Mouse (Mus musculus) G1E-ER4 (cell line): ENCODE data around the gene Capn11. TPM values are rescaled to one million over a fixed set of nuclear protein-coding genes. Genes with fewer than 3 reads are reported as not detected.
A peak's percentile ranks its signal among the peaks of the same experiment; 100 is the strongest.

ENCODE experiments used
- GATA1 ChIP-seq: IDR thresholded peaks from one replicate; pipeline ENCODE4 v1.8.0; 2012; ENCODE audit warnings: low read length, inconsistent platforms
- polyA plus RNA-seq: library from polyadenylated mRNA; stranded (reverse); fragments of >175 nt; gene quantifications from 2 replicates; pipeline ENCODE4 v1.2.3, GENCODE M21; 2012

Gene Capn11
- polyA plus RNA-seq, 1 experiment, result not detected

DNA sequence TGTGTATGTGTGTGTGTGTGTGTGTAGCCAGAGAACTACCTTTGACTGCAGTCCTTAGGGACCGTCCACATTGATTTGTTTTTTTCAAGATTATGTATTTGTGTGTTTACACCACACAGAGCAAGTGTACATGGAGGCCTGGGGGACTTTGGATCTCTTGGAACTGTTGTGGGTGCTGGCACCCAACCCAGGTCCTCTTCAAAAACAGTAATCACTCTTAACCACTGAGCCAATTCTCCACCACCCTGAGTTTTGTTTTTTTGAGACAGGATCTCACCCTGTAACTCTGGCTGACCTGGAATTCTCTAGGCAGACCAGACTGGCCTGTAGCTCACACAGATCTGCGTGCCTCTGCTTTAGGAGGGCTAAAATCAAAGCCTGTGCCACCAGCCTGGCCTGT lies 60.7 kb downstream of the Capn11 start:
- TF ChIP-seq GATA1, result no peak

DNA sequence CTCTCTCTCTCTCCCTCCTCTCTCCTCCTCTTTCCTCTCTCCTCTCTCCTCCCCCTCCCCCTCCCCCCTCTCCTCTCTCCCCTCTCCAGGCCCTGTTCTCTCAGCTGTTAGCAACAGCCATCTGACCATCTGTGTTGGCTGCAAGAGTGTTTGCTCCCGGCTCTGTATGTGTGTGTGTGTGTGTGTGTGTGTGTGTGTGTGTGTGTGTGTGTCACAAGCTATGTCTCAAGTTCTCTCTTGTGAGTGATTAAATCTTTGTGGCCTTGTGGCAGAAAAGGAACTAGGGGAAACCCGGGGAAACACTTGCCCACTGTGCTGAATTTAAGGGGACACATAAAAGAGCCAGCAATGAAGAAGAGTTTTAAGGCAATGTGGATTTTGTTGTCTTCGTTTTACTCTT lies 61.3 kb downstream of the Capn11 start:
- TF ChIP-seq GATA1, result no peak

DNA sequence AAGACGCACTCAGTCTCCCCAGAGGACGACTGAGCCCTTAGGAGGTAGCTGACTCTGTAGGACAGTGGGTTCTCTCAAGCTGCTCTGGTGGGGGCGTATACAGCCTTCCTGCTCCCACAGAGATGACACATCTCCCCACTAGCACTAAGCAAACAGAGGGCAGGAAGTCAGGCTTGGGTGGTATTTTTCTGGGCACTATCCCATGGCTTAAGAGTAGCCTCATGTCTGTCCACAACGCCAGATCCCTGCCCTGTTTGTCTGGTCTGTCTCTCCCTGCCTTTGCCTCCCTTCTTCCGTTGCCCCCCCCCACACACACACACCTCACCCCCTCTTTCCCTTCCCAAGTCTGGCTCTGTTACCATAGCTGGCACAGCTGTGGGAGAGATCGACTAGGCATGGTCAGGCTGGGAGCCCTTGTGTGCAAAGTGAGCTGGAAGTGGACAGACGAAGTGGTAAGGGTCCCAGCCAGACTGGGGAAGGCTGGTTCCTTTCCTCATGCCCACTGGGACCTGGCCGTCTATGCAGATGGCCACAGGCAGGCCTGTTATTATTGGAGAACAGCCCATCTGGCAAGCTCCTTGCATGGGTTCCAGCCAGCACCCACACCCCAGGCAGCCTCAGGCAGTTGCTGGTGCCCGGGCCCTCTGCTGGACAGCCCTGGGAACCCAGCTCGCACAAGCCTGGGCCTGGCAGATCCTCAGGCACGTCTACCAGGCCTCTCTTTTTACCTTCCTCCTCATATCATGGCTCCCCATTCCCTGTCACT lies 62.3 kb downstream of the Capn11 start:
- TF ChIP-seq GATA1, result no peak

DNA sequence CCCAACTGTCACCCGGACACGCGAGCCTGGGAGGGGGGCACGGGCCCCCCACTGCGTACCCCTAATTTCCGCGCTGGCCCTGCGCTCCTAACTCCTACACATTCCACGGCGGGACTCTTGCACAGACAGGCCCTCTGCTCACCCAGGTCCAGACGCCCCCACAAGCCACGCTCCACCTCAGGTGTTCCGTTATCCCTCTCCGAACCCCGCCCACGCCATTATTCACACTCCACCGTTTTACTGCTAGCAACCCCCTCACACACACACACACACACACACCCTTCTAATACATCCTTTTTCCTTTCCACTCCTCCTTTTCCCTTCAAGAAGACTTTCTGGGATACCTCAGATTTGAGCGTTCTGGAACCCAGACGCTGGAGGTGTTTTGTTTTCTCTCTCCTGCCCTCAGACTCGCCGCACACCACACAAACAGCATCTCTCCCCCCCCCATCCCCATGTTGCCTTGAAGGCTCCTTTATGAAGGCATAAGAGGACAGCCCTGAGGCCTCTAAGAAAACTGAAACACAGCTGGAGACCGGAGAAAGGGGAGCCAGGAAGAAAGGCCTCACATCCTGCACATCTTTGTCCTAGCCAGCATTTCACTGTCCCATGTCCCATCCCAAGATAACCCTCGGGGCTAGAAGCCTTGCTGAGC lies 63.3 kb downstream of the Capn11 start:
- no peak for TF ChIP-seq GATA1

DNA sequence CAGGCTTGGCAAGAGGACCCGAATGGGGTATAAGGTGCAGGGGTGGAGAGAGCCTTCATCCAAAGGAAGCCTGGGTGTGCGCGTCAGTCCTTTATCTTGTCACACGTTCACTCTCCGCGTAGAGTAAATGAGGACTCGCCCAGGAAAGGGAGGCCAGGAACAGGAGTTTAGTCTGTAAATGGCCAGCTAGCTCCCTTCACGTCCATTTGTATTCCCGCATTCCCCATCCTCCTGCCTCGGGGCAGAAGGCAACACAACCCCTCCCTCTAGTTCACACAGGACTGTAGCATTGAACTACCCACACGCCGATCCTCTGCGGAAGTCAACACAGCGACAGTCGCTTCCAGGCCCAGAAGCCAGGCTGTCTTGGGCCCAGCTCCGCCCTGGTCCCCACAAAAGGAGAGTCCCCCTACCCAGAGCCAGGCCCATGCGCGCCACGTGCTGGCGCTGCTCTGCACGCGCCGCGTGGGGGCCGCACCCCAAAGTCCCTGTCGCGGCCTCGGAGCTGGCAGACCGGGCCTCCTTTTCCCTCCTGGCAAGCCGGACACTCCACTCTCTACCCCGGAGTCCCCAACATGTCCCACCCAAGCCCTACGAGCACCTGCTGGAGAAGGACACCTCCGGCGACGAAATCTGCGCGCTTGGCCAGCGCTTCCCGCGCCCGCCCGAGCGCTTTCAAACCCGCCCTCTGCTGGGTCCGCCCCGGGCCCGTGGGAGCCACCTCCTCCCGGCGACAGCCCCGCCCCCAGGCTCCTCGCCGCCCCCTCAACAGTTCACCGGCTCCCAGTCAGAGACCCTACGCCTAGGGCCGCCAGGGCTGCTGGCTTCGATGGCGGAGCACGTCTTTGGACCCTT lies 64.0 kb downstream of the Capn11 start:
- TF ChIP-seq GATA1, result no peak

DNA sequence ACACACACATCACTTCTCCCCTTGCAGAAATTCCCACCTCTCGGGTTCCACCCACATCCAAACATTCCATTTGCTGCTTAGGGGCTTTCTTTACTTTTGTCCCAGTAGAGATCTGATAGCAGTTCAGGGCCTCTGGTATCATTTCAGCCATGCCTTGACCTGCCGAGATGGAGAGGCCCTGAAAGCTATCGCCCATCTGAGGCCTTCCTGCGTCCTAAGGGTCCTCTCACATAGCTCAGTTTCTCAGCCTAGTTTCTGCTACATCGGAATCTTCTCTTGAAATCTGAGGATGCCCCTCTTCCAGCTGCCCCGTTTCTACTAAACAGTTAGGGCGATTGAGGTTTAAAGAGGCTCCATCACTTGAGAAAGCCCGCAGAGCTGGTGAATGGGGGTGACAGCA lies 64.9 kb downstream of the Capn11 start:
- TF ChIP-seq GATA1, result no peak

DNA sequence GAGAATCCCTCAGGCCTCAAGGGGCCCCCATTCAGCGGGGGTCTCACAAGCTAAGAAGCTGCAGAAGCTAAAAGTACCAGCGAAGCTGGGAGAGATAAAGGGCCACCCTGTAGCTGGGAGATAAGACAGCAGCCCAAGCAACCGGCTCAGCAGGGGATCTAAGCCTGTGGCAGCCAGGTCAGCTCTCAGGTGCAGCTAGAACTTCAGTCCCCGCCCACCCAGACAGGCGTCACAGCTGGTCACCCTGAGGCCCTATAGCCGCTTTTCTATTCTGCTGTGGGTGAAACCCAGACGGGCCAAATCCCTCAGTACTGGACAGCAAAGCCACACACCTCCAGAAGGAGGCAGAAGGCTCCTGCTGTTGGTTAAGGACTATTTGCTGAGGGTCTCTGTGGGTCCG lies 65.6 kb downstream of the Capn11 start:
- peak; percentile 28 for TF ChIP-seq GATA1

DNA sequence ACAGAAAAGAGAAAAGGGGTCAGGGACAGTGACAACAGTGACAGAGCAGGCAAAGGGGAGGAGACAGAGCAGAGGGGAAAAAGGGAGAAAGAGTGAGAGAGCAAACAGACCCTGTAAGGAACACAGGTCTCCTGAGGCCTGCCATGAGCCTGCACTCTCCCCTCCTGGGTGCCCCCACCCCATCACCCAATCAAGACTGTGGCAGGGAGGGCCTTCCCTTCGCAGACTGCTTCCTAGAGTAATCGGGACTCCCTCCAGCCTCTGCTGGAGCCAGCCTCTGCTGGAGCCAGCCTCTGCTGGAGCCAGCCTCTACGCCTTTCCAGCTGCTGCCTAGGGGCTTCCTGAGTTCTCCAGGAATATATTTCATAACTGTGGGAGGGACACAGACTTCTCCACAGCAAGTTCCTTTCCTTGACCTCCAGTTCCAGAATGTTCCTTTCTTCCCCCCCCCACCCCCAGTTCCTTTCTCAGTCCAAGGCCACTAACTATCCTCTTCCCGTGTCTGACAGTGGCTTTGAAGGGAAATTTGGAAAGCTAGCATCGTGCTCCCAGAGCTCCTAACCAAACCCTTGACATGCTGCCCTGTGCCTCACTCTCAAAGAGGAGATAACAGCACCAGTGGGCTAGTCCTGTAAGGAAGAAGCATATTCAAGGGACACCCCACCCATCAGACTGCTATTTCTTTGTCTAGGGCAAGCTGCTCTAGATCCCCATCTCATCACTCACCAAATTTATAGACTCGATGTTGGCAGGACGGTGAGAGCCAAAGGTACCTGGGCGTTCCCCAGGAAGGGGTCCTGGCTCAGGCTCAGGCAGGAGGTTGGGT lies 66.3 kb downstream of the Capn11 start:
- no peak for TF ChIP-seq GATA1

DNA sequence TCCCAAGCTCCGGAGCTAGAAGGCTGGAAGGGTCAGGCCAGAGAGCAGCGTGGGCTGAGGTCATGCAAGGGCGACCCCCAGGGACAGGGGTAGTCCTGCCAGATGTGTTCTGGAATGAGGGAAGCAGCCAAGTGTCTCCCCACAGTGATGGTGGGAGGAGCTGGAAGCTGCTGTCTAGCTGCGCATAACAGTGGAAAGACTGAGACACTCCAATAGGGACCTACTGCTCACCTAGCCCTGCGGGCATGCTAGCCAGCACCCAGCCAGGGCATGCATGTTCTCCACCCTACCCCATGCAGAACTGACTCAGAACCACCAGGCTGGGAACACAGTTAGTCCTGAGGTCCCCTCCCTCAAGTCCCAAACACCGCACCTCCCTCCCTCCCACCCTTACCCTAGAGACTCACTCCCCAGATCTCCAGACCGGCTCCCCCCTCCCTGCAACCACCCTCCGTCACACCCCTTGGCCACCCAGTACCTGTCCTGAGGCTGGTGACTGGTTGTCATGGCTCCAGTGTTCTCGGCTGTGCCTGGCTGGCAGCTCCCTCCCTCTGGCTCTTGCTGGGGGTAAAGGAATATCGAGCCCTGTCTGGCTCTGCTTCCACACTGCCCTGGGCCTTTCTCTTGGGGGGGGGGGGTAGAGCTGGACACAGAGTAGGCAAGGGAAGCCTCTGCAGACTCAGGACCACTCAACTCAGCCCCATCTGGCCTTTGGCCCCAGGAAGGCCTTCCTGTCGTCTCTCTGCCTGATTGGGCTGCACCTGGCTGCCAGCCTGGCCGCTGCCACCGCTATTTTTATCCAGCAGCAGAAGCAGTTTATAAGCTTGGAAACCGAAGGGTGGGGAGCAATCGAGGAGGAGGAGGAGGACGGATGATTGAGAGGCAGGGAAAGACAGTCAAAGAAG lies 67.2 kb downstream of the Capn11 start:
- TF ChIP-seq GATA1, result no peak

DNA sequence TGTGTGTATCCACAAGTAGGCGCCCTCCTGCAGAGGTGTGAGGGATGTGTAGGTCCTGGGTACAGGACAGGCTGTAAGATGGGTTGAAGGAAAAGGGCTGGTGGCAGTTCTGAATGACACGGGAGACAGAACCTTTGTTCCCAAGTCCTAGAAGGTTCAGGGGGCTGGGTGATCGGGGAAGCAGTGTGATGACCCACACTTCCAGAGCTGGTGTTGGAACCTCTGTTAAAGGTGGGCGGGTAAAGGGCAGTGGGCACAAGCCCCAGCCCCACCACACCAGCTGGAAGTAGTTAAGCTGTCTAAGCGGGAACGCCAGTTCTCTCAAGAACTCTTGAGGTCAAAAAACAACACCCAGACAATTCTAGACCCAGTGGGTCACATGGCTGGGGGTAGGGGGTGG lies 68.7 kb downstream of the Capn11 start:
- no peak for TF ChIP-seq GATA1

DNA sequence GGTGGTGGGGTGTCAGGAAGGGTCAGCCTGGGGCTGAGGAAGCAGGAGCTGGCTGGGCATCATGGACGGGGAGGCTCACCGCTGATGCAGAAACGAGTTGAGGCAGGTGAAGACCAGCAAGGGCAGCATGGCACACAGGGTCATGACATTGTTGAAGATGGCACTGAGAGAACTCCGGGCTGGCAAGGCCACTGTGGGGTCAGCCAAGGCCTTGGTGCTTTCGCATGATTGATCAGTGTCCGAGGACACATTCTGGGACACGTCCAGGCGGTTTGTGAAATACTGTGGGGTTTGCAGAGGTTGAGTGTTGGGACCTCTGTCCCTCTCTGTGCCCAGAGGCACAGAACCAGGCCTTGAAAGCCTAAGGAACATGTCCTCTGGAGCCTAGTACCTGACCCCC lies 69.3 kb downstream of the Capn11 start:
- no peak for TF ChIP-seq GATA1

DNA sequence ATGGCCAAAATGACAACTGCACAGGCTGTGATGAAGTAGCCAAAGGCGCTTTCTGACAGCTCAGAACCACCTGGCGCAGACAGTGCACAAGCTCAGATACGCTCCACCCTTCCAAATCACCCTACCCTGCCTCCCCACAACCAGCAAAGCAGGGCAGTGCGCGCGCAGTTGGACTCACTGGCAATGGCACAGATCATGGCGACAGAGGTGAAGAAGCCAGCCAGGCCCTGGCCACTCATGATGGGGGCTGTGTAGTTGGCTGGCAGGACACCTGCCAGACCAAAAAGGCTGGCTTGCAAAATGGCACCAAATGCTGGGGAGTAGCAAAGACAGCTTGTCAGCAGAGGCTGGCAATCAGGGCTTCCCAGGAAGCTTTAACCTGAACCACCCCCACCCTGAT lies 69.9 kb downstream of the Capn11 start:
- no peak for TF ChIP-seq GATA1

DNA sequence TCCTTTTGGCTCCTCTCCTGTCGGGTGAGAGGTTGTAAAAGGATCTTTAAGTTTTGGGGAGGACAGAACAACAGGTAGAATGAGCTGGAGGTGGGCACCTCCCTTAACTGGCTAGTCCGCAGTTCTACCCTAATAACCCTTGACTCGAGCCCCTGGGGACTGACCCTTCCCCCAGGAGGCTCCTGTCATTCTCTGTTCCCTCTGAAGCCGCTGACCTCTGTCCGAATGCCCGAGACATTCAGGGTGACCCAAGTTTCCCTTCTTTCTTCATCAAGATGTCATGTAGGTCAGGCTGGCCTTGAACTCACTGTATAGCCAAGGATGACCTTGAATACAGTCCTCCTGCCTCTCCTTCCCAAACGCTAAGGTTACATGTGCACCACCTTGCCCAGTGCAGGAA lies 70.8 kb downstream of the Capn11 start:
- no peak for TF ChIP-seq GATA1

DNA sequence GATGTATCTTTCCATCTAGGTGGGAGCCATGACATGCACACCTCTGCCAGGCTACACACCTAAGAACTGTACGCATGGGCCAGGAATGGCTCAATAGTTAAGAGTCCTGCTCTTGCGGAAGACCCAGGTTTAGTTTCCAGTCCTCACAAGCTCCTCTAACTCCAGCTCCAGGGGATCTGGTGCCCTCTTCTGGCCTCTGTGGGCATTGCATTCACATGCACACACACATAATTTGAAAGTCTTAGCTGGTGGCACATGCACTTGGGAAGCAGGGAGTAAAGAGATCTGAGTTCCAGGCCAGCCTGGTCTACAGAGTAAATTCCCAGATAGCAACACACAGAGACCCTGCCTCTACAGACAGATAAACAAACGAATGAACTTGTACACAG lies 72.7 kb downstream of the Capn11 start:
- no peak for TF ChIP-seq GATA1

DNA sequence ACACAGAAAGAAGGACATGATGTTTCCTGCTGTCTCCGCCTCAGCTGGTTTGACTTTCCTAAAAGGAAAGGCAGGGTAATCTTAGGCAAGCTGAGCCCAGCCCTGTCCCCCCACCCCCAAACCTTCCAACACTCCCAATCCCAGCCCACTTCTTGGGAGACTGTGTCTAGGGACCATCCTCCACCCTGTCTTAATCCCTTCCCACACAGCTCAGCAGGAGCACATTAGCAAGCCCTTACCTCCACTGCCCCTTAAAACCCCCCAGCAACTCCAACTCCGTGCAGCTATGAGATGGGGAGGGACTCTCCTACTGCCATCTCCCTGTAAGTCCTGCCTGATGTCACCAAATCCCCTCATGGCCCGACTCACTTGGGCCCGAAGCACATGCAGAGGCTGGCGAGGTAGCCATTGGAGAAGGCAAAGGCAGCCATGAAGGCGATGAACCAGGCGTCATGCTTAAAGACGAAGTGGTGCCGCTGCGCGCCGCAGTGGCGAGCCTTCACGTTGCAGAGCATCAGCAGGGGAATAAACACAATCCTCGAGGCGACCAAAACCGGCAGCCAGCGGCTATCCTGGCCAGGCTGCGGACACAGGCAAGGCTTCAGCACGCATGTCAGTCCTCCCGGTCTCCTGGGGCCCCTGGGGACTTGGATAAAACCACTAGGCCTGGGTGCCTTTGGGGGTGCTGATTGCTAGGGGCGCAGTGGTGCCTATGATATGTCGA lies 73.2 kb downstream of the Capn11 start:
- TF ChIP-seq GATA1, result no peak
